Mouse (Mus musculus) C2C12 (cell line): ENCODE measurements around the gene Nf2.

ENCODE experiments used
- CEBPB ChIP-seq: IDR thresholded peaks from one replicate; pipeline ENCODE4 v1.6.1; 2011; ENCODE audit warnings: low read depth, mild to moderate bottlenecking, control low read depth, moderate library complexity
- CTCF ChIP-seq: IDR thresholded peaks from one replicate; pipeline ENCODE4 v1.5.1; 2011; ENCODE audit not compliant: control insufficient read depth, insufficient read depth, insufficient read length
- FOSL1 ChIP-seq: IDR thresholded peaks from one replicate; pipeline ENCODE4 v1.8.0; 2011; ENCODE audit warnings: mild to moderate bottlenecking, low read length; ENCODE audit not compliant: poor library complexity, insufficient read depth, severe bottlenecking
- MAX ChIP-seq: IDR thresholded peaks from one replicate; pipeline ENCODE4 v1.6.1; 2011; ENCODE audit warnings: mild to moderate bottlenecking, control low read depth
- USF1 ChIP-seq: IDR thresholded peaks from one replicate; pipeline ENCODE4 v1.6.1; 2011; ENCODE audit warnings: low read depth, mild to moderate bottlenecking, control low read depth, moderate library complexity

DNA sequence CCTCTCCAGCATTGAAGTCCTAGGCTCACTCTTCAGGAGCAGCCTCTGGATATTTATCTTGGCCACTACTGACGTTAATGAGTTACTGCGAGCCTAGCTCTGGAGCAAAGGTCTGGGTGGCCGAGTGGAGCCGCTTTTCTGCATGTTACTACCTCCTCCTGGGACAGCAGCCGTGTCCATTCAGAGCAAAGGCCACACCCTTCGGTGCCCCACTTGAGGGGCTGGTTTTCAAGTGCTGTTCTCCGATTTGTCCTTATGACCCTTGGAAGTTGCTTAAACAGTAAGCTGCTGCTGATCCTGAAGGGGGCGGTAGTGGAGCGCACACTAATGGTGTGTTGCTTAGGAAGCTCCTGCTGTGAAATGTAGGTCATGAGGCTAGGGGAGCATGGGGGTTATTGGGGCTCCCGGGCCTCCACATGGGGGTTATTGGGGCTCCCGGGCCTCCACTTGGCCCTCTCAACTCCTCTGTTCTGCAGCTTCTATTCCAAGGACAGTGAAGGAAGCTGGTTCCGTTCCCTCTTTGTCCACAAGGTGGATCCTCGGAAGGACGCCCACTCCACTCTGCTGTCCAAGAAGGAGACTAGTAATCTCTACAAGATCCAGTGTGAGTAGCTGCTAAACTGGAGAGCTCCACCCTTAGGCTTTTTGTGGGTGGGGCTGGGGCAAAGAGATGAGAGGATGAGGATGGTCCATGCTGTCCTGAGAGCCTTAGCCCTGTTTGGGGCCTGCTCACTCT is 33.7 kb upstream of the Nf2 start:
- TF ChIP-seq CTCF (no peak), CEBPB (no peak), USF1 (no peak), MAX (no peak), FOSL1 (no peak)
